Mouse (Mus musculus): ENCODE measurements around the gene Ankrd28. TPM values are rescaled to one million over a fixed set of nuclear protein-coding genes. Genes with fewer than 3 reads are reported as not detected.
A peak's percentile ranks its signal among the peaks of the same experiment; 100 is the strongest.

The Ankrd28 gene
- polyA plus RNA-seq, 1 experiment = 26.7 TPM

- H3K27ac ChIP-seq (ENCODE audit: insufficient read depth, low read depth, low read length) = no peak overlapping the region
- no peaks in the 10 kb centered on the region for H3K4me1 ChIP-seq (ENCODE audit: control insufficient read depth, insufficient read depth, low read length)
- TF ChIP-seq POLR2A (IDR thresholded peaks at IDR 0.05; ENCODE audit: borderline replicate concordance, low read depth, low read length) (no peak), CTCF (IDR thresholded peaks at IDR 0.05; ENCODE audit: low read depth, low read length) (no peak)
- no peak overlapping the region for H3K4me3 ChIP-seq (ENCODE audit: insufficient read depth, low read length)
These were observed 34.9 kb downstream of the Ankrd28 start for GRCm38 (mm10) chr14:31795535-31795934.

GRCm38 (mm10) chr14:31794776-31795126, 35.7 kb downstream of the Ankrd28 start:
- no peak overlapping the region for H3K4me3 ChIP-seq (ENCODE audit: insufficient read depth, low read length)
- no peaks in the 10 kb centered on the region for H3K4me1 ChIP-seq (ENCODE audit: control insufficient read depth, insufficient read depth, low read length)
- H3K27ac ChIP-seq (ENCODE audit: insufficient read depth, low read depth, low read length) = no peak overlapping the region
- TF ChIP-seq CTCF (IDR thresholded peaks at IDR 0.05; ENCODE audit: low read depth, low read length) = no peak

GRCm38 (mm10) chr14:31793979-31794775, 36.3 kb downstream of the Ankrd28 start:
- no peak overlapping the region for H3K4me3 ChIP-seq (ENCODE audit: insufficient read depth, low read length)
- H3K27ac ChIP-seq (ENCODE audit: insufficient read depth, low read depth, low read length) = no peak overlapping the region
- TF ChIP-seq CTCF (IDR thresholded peaks at IDR 0.05; ENCODE audit: low read depth, low read length) (no peak), POLR2A (IDR thresholded peaks at IDR 0.05; ENCODE audit: borderline replicate concordance, low read depth, low read length) (no peak)
- H3K4me1 ChIP-seq (ENCODE audit: control insufficient read depth, insufficient read depth, low read length) = no peaks in the 10 kb centered on the region

GRCm38 (mm10) chr14:31790797-31791196, 39.7 kb downstream of the Ankrd28 start:
- Histone ChIP-seq H3K4me1 (ENCODE audit: control insufficient read depth, insufficient read depth, low read length) (no peaks in the 10 kb centered on the region; the same call in 1 of the 2 replicates), H3K4me3 (ENCODE audit: insufficient read depth, low read length) (no peak overlapping the region), H3K27ac (ENCODE audit: insufficient read depth, low read depth, low read length) (no peak overlapping the region)
- TF ChIP-seq CTCF (IDR thresholded peaks at IDR 0.05; ENCODE audit: low read depth, low read length) = no peak
- no peak for TF ChIP-seq POLR2A (IDR thresholded peaks at IDR 0.05; ENCODE audit: borderline replicate concordance, low read depth, low read length)

GRCm38 (mm10) chr14:31786906-31787305, 43.5 kb downstream of the Ankrd28 start:
- TF ChIP-seq POLR2A (IDR thresholded peaks at IDR 0.05; ENCODE audit: borderline replicate concordance, low read depth, low read length) (no peak), CTCF (IDR thresholded peaks at IDR 0.05; ENCODE audit: low read depth, low read length) (no peak)
- Histone ChIP-seq H3K4me3 (ENCODE audit: insufficient read depth, low read length) (no peak overlapping the region), H3K27ac (ENCODE audit: insufficient read depth, low read depth, low read length) (no peak overlapping the region), H3K4me1 (ENCODE audit: control insufficient read depth, insufficient read depth, low read length) (peaks cover 14% of the 10 kb centered on the region)

- TF ChIP-seq CTCF (IDR thresholded peaks at IDR 0.05; ENCODE audit: low read depth, low read length) (no peak), POLR2A (IDR thresholded peaks at IDR 0.05; ENCODE audit: borderline replicate concordance, low read depth, low read length) (no peak)
- Histone ChIP-seq H3K27ac (ENCODE audit: insufficient read depth, low read depth, low read length) (no peak overlapping the region), H3K4me3 (ENCODE audit: insufficient read depth, low read length) (no peak overlapping the region)
These were observed 44.8 kb downstream of the Ankrd28 start for GRCm38 (mm10) chr14:31785681-31786080.

GRCm38 (mm10) chr14:31784975-31785374, 45.5 kb downstream of the Ankrd28 start:
- Histone ChIP-seq H3K4me1 (ENCODE audit: control insufficient read depth, insufficient read depth, low read length) (peaks cover 14% of the 10 kb centered on the region), H3K27ac (ENCODE audit: insufficient read depth, low read depth, low read length) (no peak overlapping the region)
- TF ChIP-seq POLR2A (IDR thresholded peaks at IDR 0.05; ENCODE audit: borderline replicate concordance, low read depth, low read length) (no peak), CTCF (IDR thresholded peaks at IDR 0.05; ENCODE audit: low read depth, low read length) (no peak)

More at GRCm38 (mm10) chr14:31785681-31786080, 44.8 kb downstream of the Ankrd28 start:
- H3K4me1 ChIP-seq (ENCODE audit: control insufficient read depth, insufficient read depth, low read length) = peaks cover 14% of the 10 kb centered on the region

GRCm38 (mm10) chr14:31781309-31782049, 49.0 kb downstream of the Ankrd28 start:
- TF ChIP-seq POLR2A (IDR thresholded peaks at IDR 0.05; ENCODE audit: borderline replicate concordance, low read depth, low read length) (no peak), CTCF (IDR thresholded peaks at IDR 0.05; ENCODE audit: low read depth, low read length) (no peak)
- Histone ChIP-seq H3K27ac (ENCODE audit: insufficient read depth, low read depth, low read length) (peak overlapping the region; percentile 89), H3K4me3 (ENCODE audit: insufficient read depth, low read length) (peak overlapping the region; percentile 77)

More at GRCm38 (mm10) chr14:31784975-31785374, 45.5 kb downstream of the Ankrd28 start:
- no peak overlapping the region for H3K4me3 ChIP-seq (ENCODE audit: insufficient read depth, low read length)

GRCm38 (mm10) chr14:31780412-31781233, 49.8 kb downstream of the Ankrd28 start:
- peak overlapping the region; percentile 77 for H3K4me3 ChIP-seq (ENCODE audit: insufficient read depth, low read length)
- peak overlapping the region; percentile 89 for H3K27ac ChIP-seq (ENCODE audit: insufficient read depth, low read depth, low read length)

More at GRCm38 (mm10) chr14:31781309-31782049, 49.0 kb downstream of the Ankrd28 start:
- peaks cover 14% of the 10 kb centered on the region for H3K4me1 ChIP-seq (ENCODE audit: control insufficient read depth, insufficient read depth, low read length)

More at GRCm38 (mm10) chr14:31780412-31781233, 49.8 kb downstream of the Ankrd28 start:
- peaks cover 14% of the 10 kb centered on the region for H3K4me1 ChIP-seq (ENCODE audit: control insufficient read depth, insufficient read depth, low read length)
- TF ChIP-seq POLR2A (IDR thresholded peaks at IDR 0.05; ENCODE audit: borderline replicate concordance, low read depth, low read length) (no peak), CTCF (IDR thresholded peaks at IDR 0.05; ENCODE audit: low read depth, low read length) (no peak)
